Mouse (Mus musculus) c-Kit-negative CD71-positive TER-119-positive erythroid progenitor cells, embryonic 14.5 days (primary cell): Measurements from ENCODE around the gene Ppp1r12c.
A peak's percentile ranks its signal among the peaks of the same experiment; 100 is the strongest.

Experiments used
- DNase-seq: peaks from one replicate; pipeline ENCODE4 v3.0.0-alpha.2; 2013; ENCODE audit warnings: low read depth, low spot score

Ppp1r12c gene

DNA sequence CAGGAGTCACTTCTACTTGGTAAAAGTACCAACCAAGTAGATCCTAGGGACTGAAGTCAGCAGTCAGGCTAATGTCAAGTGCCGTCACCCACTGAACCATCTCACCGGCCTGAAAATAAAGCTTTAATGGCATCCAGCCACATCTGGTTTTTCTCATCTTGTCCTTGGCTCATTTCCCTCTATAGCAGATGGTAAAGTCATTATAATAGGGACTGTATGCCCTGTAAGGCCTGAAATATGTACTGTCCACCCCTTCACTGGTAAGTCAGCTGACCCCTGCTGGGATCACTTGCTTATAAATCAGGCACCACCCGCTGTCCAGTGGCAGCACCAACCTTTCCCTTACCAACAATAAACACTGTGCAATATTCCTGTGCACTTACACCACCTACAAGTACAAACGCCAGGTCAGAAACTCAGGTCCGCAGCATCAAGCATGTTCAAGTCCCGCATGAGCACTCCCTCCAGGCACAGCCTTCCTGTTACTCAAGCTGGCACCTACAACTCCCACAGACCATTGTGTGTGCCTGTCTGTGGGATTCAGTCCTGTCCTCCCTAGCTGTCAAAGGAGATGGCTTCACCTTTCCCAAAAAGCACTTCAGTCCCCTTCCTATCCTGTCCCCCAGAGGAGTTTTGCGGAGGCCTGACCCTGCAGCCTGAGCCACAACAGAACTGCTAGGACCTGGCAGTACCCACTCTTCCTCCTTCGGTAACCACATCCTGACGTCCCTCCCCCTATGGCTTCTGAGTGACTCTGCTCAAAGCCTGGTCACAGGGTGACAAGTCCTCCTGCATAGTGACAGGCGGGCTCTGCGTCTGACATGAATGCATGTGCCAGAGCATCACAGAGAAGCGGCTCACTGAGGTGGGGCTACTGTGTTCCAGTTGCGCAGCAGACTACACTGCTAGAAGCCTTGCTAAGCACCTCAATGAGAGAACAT is 8.9 kb downstream of the Ppp1r12c start:
- DNase-seq = no peak

DNA sequence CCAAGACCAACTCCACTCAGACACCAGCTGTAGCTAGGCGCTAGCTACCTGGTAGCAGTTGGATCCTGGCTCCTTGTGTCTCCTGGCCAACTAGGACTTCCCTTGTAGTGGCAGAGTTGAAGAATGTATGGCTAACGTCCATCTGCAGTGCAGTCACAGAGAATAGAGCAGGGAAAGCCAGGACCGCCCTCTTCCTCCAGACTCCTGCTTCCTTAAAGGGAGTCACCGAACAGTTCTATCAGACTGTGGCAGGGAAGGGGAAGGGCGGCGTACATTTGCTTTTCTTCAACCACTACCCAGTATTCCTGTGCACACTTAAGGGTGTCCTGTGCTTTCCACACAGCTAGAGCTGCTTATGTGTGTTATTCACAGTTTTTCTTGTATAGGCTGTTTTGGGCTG is 10.2 kb downstream of the Ppp1r12c start:
- DNase-seq = no peak

DNA sequence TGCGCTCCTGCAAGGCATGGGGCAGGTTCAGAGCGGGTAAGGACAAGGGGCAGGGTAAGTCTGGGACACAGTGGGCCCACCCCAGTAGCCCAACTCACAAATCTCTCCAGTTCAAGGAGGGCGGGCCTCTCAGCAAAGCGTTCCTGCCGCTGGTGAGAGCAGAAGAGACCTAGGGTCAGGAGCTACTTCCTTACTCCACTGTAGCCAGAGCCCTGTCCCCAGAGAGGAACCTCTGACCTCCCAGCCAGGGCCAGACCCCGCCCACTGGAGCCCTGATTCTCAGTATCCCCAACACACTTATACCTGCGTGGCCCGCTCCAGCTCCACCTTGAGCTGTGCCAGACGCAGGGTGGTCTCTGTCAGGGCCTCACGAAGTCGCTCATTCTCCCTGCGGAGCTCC is 19.2 kb downstream of the Ppp1r12c start:
- DNase-seq = no peak

DNA sequence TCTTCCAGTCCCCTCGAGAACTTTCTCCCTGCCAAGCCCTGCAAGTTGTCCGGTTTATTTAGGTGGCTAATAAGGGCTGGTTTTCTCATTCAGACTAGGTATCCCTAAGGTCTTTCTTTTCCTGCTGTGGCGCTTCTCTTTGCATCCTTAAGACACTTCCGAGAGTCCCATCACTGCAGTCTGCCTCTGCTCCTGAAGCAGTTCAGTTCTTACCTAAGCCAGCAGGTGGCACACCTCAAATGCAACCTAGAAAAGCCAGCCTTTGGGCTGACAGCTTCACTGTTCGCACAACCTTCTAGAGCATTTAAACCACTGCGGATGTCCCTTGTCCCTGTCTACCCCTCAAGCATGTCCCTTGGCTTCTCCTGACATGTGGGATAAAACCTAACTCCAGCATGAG is 21.8 kb downstream of the Ppp1r12c start:
- no peak for DNase-seq

DNA sequence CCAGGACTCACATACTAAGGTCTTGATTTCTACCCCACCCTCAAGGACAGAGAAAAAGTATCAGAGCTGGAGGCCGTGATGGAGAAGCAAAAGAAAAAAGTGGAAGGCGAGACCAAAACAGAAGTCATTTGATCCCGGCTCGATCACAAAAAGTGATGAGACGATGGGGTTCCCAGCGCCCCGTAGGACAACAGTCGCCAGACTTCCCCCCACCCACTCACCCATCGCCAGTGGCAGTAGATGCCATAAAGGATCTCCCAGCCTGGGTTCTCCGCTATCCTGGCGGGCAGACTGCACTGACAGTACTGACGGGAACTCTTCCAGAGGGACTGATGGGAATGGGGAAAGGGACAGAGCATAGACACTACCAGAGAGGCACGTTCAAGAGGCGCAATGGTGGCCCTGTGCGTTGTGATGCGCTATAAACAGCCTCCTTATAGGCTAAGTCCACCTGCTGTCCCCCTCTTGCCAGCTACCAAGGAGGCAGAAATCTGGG is 22.6 kb downstream of the Ppp1r12c start:
- no peak for DNase-seq

DNA sequence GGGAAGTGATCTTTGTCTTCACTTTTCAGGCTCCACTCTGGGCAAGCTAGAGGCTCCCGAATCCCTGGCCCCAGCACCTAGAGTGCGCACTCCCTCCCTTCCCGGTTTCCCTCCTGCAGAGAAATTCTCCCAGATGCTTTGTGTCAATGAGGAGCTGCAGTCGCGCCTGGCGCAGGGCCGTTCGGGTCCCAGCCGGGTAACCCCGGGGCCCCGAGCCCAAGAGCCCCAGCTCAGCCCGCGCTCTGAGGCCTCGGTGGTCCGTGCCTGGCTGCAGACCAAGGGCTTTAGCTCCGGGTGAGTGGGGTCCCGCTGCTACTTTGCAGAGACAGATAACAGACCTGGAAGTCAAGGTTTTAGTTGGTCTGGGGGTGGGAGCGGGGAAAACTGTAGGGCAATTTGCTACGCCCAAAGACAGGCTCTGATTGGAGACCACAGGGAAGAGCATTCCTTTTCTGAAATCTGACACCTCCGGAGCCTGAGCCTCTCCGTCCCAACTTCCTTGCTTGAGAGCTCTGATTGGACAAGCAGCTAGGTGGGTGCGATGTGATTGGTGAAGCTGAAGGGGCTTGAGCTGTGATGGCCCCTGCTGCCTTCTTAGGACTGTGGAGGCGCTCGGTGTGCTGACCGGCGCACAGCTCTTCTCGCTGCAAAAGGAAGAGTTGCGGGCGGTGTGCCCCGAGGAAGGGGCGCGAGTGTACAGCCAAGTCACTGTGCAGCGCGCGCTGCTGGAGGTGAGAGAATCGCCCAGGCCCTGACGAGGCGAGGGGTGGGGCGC is 23.3 kb downstream of the Ppp1r12c start:
- no peak for DNase-seq

DNA sequence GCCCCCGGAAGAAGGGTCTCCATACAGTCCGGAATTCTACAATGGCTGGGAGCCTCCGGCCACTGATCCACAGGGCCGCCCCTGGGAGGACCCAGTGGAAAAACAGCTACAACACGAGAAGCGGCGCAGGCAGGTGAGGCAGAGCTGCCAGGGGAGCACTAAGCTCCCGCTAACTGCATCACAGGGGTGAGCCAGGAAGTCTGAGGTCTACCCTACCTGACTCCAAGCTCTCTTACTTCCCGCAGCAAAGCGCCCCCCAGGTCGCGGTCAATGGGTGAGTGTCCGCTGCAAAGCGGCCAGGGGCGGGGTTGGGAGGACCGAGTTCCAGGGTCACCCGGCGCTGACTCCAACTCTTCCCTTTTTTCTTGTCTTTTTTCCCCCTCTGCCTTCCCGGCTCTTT is 27.5 kb downstream of the Ppp1r12c start:
- DNase-seq = no peak

DNA sequence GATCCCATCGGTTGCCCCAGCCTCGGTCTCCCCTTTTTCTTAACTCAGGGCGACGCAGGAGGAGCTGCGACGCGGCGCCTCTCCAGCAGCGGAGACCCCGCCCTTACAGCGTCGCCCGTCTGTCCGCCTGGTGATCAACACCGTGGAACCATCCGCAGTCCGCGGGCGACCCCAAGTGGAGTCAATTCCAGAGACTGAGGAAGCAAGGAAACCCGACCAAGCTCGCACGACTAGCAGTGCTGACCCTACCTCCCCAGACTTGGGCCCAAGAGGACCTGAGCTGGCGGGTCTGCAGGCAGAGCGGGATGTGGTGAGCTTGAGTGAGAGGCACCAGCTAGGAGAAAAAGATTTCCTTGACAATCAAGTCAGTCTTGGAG is 30.3 kb downstream of the Ppp1r12c start:
- DNase-seq = no peak

DNA sequence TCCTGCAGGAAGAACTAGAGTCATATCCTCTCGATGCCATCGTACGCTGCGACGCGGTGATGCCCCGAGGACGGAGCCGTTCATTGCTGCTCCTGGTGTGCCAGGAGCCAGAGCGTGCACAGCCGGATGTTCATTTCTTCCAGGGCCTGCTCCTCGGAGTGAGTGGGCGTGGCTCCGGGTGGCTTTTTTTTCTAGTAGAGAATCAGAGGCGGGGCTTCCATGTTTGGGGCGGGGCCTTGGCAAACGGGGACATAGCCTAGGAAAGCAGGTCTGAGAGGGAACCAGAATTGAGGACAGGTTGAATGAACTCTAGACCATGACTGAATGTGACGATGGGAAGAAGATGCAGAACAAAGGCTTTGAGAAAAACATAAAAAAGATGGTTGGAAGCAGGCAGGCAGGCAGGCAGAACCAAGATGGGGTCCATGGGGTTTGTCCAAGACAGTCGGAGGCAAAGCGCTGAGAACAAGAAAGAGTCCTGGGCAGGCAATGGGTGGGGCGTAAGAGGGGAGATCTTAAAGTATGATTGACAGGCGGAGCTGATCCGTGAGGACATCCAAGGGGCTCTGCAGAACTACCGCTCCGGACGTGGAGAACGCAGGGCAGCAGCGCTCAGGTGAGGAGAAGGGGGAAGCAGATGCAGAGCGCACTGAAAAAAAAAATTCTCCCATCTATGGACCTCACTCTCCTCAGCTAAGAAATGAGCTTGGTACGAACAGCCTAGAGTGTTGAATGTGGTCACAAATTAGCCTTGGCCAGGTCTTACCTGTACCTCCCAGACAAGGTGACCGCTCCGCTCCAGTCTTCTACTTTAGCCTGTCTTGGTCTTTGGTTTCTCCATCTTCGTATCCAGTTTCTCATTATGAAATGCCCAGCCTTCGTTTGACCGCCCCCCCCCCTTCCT is 31.0 kb downstream of the Ppp1r12c start:
- no peak for DNase-seq

DNA sequence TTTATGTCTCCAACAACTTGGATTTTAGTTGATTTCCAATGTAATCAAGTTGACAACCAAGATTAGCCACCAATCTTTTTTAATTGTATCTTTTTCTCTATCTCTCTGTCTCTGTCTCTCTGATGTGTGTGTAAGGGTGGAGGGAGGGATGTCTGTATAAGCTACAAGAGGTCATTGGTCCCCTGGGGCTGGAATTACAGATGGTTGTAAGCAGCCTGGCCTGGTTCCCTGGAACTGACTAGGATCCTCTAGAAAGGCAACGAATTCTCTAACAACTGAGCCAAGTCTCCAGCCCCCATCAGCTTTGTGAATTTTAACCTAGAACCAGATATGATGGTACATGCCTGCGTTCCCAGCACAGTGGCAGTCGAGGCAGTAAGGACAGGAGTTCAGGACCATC is 33.7 kb downstream of the Ppp1r12c start:
- DNase-seq = no peak

DNA sequence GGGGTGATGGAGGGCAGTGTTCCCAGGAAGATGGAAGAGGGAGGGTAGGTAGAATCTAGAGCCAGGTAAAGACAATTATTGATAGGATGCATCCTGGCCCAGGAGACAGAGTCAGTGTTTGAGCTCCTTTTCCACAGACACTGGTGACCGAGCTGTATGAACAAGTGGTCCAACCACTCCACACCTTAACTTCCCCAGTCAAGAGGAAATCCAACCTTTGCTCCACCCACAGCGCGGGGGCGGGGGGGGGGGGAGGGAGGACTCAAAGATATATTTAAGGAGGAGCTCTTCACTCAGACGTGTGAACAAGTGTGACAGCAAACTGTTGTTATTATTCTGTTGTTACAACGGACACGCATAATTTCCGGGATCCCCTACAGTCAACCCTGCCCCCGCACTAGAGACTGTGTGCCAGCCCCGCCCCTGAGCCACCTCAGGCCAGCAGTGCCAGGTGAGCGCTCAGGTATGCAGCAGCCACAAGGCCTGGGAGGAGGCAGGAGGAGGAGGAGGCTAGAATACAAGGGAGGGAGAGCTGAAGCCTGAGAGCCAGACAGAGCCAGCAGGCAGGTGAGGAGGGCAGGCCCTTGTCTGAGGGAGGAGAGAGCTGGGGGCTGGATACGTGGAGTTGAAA is 37.2 kb downstream of the Ppp1r12c start:
- DNase-seq = no peak

DNA sequence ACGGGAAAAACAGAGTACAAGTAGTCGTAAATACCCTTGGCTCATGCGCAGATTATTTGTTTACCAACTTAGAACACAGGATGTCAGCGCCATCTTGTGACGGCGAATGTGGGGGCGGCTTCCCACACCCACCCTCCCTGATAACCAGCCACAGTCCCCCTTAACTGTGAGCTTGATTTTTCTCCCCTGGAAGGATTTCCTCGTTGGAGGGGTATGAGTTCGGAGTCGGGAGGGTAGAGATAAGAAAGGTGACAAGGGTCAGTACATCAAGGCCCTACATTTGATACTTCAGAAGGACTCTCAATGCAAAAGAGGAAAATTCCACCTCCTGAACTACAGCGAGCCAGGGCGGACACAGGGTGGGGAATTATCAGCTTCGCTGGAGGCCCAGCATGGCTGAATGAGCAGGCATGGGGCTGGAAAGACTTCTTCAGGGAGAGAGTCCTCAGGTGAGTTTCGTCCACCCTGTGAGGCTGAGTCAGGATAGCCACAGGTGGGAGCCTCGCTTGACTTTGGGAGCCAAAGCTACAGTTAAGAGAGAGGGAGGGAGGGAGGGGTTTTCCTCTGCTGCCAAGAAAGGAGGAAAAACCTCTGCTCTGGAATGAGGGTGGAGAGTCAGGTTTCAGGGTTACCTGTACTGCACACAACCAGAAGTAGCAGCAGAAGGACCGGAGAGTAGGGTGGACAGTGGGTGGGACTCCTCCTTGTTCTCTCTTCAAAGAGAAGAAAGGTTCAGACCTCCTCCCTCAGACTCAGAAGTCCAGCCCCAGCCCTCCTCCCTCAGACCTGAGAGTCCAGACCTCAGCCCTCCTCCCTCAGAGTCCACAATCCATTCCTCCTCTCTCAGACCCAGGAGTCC is 40.7 kb downstream of the Ppp1r12c start, which contains the start of gene Eps8l1:
TSS of gene Eps8l1 (plus strand) at position 99 of the 859 bp plus-strand sequence.
- no peak for DNase-seq

DNA sequence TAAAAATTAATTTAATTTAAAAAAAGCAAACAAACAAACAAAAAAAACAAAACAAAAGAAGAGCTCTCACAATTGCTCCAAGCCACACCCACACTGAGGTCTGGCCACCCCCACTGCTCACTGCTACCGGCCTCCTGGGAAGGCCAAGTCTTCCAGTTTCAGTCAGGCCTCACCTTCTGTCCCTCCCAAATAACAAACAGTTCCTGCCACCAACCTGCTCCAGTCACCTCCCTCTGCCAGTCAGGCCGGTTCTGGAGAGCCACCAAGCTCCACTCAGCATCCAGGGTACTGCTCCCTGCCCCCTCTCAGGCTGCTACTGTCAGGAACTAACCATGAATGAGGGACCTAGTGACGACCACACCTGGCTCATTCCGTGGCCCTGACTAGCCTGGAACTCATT is 48.8 kb downstream of the Ppp1r12c start:
- DNase-seq = no peak

DNA sequence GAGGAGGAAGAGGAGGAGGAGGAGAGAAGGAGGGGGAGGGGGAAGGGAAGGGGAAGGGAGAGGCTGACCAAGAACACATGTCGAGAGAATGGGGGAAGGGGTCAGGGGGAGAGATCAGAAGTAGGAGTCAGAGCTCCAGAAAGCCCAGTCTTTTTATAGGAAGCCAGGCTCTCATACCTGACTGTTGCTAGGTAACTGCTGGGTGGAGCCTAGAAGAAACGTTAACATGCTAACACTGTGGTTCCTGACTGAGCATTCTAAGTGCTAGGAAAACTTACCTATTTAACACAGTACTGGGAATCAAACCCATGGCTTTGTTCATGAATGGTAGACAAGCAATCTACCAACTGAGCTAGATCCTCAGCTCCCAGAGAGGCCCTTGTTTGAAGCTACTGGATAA is 52.3 kb downstream of the Ppp1r12c start:
- DNase-seq = no peak

DNA sequence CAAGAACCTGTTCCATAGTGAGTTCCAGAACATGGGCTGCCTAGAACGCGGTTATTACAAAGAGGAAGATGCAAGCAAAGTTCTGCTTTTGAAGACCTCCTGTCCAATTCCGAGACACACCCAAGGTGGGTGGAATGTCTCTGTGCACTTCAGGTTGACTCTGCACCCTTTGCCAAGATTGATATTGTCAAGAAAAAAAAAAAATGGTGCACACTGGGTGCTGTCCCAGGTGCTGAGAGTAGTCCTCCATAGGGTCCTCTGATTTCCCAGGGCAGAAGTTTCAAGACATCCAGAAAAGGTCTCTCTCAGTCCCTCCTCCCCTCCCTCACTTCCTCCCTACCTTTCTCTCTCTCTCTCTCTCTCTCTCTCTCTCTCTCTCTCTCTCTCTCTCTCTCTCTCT is 53.0 kb downstream of the Ppp1r12c start:
- DNase-seq = no peak

DNA sequence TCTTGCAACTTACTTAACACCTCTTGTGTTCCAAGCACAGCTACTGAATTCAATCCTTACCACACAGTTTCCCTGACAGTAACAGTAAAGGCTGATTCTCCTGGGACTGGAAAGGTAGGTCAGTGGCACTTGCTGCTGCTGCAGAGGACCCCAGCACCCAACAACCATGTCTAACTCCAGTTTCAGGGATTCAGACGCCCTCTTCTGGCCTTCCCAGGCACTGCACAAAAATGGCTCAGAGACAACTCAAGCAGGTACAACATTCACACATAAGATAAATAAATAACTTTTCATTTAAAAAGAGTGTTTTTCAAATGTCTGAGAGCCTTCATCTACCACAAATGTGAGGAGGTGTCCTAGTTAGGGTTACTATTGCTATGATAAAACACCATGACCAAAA is 54.3 kb downstream of the Ppp1r12c start:
- DNase-seq = peak; percentile 17

DNA sequence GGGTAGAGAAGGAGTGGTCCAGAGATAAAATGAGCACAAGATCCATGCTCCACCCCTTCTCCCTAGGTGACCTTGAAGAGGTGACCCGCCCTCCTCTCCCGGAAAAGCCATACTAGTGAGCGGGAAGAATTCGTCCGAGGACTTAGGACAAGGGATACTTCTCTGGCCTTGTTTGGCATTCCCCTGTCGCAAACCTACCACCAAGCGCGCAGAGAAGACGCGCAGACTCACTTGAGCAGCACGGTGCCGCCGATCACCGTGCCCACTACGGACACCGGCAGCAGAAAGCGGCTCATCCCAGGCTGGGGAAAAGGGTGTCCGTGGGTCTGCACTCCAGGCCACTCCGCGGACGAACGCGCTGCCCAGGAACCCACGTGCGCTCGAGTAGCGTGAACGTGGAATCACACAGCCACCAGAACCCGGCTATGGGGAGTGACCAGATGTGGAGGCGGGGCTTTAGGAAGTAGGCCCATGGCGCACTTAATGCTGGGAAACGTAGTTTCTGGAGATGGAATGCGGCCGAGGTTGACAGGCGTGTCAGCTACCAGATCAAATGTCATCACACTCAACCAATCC is 56.2 kb downstream of the Ppp1r12c start, which contains the start of gene Rdh13:
TSS of gene Rdh13 (minus strand) at position 434 of the 576 bp plus-strand sequence.
- DNase-seq = peak; percentile 58

DNA sequence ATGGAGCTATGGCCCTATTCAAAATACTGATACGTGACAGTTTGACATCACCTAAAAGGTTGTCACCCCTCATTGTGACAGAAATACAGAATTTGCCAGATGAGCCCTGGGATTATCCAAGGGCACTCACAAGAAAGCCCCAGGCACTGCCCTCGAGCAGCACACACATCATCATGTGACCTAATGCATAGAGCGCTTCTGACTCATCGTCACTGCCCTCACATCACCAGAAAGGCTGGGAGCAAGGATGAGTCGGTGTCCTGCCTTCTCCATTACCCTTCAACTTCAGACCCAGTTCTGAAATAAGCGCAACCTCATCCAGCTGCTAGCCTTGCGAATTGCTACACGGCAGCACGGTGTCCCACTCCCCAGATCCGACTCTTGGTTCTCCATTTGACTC is 60.9 kb downstream of the Ppp1r12c start:
- DNase-seq = no peak

DNA sequence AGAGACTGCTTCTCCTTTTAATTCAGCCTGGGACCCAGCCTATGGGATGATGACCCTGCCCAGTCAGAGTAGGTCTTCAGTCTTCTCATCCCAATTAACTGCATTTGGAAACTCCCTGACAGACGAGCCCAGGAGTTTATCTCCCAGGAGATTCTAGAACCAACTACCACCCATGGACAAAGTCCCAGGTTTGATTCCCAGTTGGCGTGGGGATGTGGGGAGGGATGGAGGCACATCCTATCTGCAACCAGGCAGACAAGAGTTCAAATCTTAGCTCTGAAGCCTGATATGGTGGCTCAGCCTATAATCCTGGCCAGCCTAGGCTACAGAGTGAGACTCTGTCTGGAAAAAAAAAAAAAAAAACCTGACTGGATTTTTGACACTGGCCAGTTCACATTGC is 63.8 kb downstream of the Ppp1r12c start:
- no peak for DNase-seq

DNA sequence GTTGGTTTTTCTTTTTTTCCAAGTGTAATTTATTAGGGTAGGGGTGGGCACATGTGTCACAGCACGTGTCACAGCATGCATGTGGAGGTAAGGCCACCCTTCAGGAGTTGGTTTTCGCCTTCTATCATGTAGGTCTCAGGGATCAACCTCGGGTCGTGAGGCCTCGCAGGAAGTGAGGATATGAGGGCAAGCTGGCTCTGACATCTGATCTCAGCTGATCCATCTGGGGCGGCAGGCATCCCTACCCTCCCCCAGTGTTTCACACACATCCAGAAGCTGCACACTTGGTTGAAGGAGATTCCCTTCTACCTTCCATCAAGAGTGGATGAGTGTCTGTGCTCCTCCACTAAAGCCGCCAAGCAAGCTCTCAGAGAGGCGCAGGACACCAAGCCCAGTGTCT is 69.5 kb downstream of the Ppp1r12c start:
- DNase-seq = no peak
